Mouse (Mus musculus): ENCODE measurements at regions not wholly inside any gene's neighbourhood (a gene's known extent, or its start where the extent isn't known, plus 50 kb on each side); places are given as distances from the start of the nearest gene placed in this dataset.

DNA sequence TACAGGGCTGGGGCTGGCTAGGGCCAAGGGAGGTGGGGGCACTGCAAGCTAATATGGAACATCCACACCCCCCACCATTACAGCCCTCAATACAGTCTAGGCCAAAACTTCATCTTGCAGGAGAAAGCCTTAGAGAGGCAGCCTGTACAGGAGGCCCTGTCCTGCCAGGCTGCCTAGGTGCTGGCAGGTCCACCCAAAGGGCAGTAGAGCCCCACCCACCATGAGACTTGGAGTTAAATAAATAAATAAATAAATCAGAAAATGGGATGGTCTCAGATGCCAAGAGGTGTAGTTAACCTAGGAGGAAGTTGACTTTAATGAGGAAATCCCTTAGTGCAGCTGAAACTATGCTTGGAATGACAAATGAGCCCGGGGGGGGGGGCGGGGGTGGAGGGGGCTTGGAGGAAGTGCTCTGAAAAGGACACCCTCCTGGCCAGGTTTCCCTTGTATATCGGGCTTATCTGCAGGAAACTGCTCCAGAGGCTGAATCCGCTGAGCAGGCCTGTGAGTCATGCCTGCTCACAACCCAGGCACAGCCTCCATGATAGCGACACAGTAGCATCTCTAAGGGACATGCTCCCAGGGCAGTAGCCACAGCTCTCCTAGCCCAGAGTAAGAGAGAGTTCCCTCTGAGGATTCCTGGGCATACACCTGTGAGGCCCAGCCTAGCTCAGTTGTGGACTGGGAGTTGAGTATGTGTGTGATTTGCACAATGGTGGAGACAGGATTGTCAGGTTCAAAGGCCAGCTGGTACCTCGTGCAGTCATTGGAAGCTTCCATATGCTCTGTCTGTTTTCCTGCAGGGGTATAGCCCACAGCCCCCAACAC is 85.7 kb upstream of the Ccnd1 start:
- TF ChIP-seq CTCF (IDR thresholded peaks at IDR 0.05; ENCODE audit: low read depth) (no peak), EP300 (IDR thresholded peaks at IDR 0.05; ENCODE audit: low read depth) (no peak)

Measured in liver, postnatal 0 days (tissue).